Mouse (Mus musculus) ES-E14 (cell line): ENCODE measurements around the gene Fli1. TPM values are rescaled to one million over a fixed set of nuclear protein-coding genes. Genes with fewer than 3 reads are reported as not detected.

Experiments used
- DNase-seq: peaks from one replicate; pipeline ENCODE4 v3.0.0-alpha.2; 2013; ENCODE audit warnings: low read depth, low spot score
- H3K27ac ChIP-seq: 2 replicates; pipeline ENCODE4 v1.5.1; 2012; ENCODE audit warnings: low read depth, mild to moderate bottlenecking, low read length, moderate library complexity, mixed read lengths; ENCODE audit not compliant: poor library complexity, insufficient read depth, severe bottlenecking
- H3K36me3 ChIP-seq: 2 replicates; pipeline ENCODE4 v1.6.1; 2012; ENCODE audit warnings: mild to moderate bottlenecking, low read length, moderate library complexity, mixed read lengths; ENCODE audit not compliant: control insufficient read depth, poor library complexity, insufficient read depth, severe bottlenecking
- H3K4me1 ChIP-seq, 2 experiments: fragments of 150-350 bp in 1 of 2; sonication (generic) in 1 of 2; 2 replicates each; pipeline ENCODE4 v1.6.1; 2012; ENCODE audit warnings: low read length in 2 of 2, mild to moderate bottlenecking in 1 of 2, mixed read lengths in 1 of 2; ENCODE audit not compliant: control insufficient read depth in 2 of 2, insufficient read depth in 2 of 2, poor library complexity in 1 of 2
- H3K4me3 ChIP-seq, 2 experiments: fragments of 150-350 bp in 1 of 2; sonication (generic) in 1 of 2; 2 replicates each; pipeline ENCODE4 v1.5.1; 2012; ENCODE audit warnings: low read length in 2 of 2, low read depth in 1 of 2, mild to moderate bottlenecking in 1 of 2, mixed read lengths in 1 of 2; ENCODE audit not compliant: insufficient read depth in 1 of 2, poor library complexity in 1 of 2, severe bottlenecking in 1 of 2
- H3K9ac ChIP-seq: 2 replicates; pipeline ENCODE4 v1.6.1; 2012; ENCODE audit warnings: low read depth, mild to moderate bottlenecking, low read length, mixed read lengths; ENCODE audit not compliant: poor library complexity, insufficient read depth, severe bottlenecking
- H3K9me3 ChIP-seq: fragments of 150-350 bp; sonication (generic); 2 replicates; pipeline ENCODE4 v1.6.1; 2012; ENCODE audit warnings: low read depth, mild to moderate bottlenecking, low read length; ENCODE audit not compliant: control insufficient read depth, insufficient read depth
- CHD2 ChIP-seq: IDR thresholded peaks from 2 replicates; pipeline ENCODE4 v1.6.1; 2014; ENCODE audit warnings: mild to moderate bottlenecking, low read depth, low read length, inconsistent platforms
- HCFC1 ChIP-seq: IDR thresholded peaks from 2 replicates; pipeline ENCODE4 v1.6.1; 2012; ENCODE audit warnings: low read length, inconsistent platforms, borderline replicate concordance; ENCODE audit not compliant: insufficient read depth
- MAFK ChIP-seq: IDR thresholded peaks from 2 replicates; pipeline ENCODE4 v1.6.1; 2014; ENCODE audit warnings: mild to moderate bottlenecking, low read depth, low read length, inconsistent platforms; ENCODE audit not compliant: insufficient read depth
- ZC3H11A ChIP-seq: IDR thresholded peaks from 2 replicates; pipeline ENCODE4 v1.6.1; 2012; ENCODE audit warnings: low read depth, mild to moderate bottlenecking, inconsistent platforms, low read length, borderline replicate concordance
- ZNF384 ChIP-seq: IDR thresholded peaks from 2 replicates; pipeline ENCODE4 v1.6.1; 2012; ENCODE audit warnings: low read depth, low read length, inconsistent platforms
- in situ Hi-C, 2 experiments: fragments of 600-800 bp; cut with MboI; formaldehyde crosslinking; loops; one replicate each; pipeline ENCODE4 v1.15.1; 2025; ENCODE audit warnings: low sequenced_read_pairs in 2 of 2, inconsistent platforms in 1 of 2; ENCODE audit not compliant: unreplicated experiment in 2 of 2
- total RNA-seq: library from RNA; depleted of rRNA; stranded (reverse); fragments of 300-350 nt; gene quantifications from 2 replicates; pipeline ENCODE4 v1.2.3, GENCODE M21; 2012

Fli1 gene
- total RNA-seq, 1 experiment, result 0.40 TPM

DNA sequence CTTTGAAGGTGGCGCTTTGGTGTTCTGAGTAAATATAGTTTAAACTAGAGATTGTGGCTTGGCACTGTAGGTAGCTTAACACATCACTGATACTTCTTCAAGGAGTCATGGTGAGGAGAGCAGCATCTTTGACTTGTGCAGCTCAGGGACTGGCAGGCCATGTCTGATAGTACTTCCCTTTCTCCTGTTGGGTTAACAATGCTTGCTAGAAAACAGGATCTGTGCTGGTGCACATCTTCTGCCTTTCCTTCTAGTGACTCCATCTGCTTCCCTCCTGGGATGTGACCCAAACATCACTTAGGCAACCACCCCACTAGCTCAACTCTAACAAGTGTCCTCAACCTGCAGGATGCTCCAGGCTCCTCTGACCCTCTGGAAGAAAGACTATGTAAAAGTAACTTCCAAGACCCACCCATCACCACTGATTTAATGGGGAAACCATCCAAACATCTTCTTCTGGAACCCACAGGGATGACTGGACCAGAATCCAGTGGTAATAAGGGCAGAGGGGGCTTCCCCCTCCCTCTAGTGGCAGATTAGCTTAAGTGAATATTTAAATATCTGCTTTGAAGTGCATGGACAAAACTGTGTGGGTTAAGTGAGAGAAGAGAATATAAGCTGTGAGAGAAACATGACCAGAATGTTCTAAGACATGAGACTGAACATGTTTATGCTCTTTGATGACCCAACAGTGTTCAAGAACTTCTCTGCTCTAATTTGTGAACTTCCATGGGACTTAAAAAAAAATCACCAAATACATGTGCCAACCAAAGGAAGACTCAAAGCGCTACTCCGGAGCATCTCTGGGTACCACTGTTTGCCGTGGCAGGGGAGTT, 48.9 kb downstream of the Fli1 start:
- no peak for TF ChIP-seq ZC3H11A
- no peak for TF ChIP-seq HCFC1
- no peak for TF ChIP-seq ZNF384
- no peak for TF ChIP-seq MAFK
- no peak for TF ChIP-seq CHD2
- Histone ChIP-seq H3K4me1 (no peaks in the 10 kb centered on the region), H3K9ac (no peak overlapping the region), H3K27ac (no peak overlapping the region), H3K9me3 (no peaks in the 10 kb centered on the region), H3K36me3 (no peaks in the 10 kb centered on the region), H3K4me3 (no peak overlapping the region)
- in situ Hi-C loops, result no loop called here
- DNase-seq, result no peak

DNA sequence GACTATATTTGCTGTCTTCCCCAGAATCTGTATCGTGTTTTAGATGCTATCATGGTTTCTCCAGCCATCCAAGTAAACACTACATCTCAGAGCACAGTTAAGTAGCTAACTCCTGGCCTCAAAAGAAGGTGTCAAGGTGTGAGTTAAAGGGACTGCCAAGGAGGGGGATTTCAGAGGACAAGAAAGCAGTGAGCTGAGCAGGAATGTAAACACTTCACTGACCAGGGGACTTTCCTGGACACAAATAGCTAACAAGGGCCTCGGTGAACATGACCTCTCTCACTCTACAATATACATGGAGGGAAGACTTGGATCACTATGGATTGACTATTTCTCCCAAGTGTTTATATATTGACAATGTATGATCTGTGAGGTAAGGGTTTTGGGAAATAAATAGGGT, 49.9 kb downstream of the Fli1 start:
- Histone ChIP-seq H3K36me3 (no peaks in the 10 kb centered on the region), H3K4me1 (no peaks in the 10 kb centered on the region), H3K9me3 (no peaks in the 10 kb centered on the region), H3K27ac (no peak overlapping the region), H3K9ac (no peak overlapping the region), H3K4me3 (no peak overlapping the region)
- TF ChIP-seq CHD2 (no peak), ZNF384 (no peak), MAFK (no peak), HCFC1 (no peak), ZC3H11A (no peak)
- no peak for DNase-seq
- in situ Hi-C loops, result no loop called here

- TF ChIP-seq ZC3H11A, result no peak
- no peak for TF ChIP-seq CHD2
- TF ChIP-seq HCFC1, result no peak
- TF ChIP-seq MAFK, result no peak
- no peak for TF ChIP-seq ZNF384
- H3K27ac ChIP-seq, result no peak overlapping the region
- no peaks in the 10 kb centered on the region for H3K9me3 ChIP-seq
- no peaks in the 10 kb centered on the region for H3K4me1 ChIP-seq
- no peak overlapping the region for H3K9ac ChIP-seq
- DNase-seq, result no peak
- H3K4me3 ChIP-seq, result no peak overlapping the region
- H3K36me3 ChIP-seq, result no peaks in the 10 kb centered on the region
- in situ Hi-C loops, result no loop called here
These were observed 51.2 kb downstream of the Fli1 start for GRCm38 (mm10) chr9:32491484-32491883.

GRCm38 (mm10) chr9:32489794-32490358, 52.8 kb downstream of the Fli1 start:
- no peaks in the 10 kb centered on the region for H3K9me3 ChIP-seq
- no peak overlapping the region for H3K27ac ChIP-seq
- in situ Hi-C loops, result no loop called here
- no peaks in the 10 kb centered on the region for H3K4me1 ChIP-seq
- no peak for TF ChIP-seq MAFK
- TF ChIP-seq CHD2, result no peak
- TF ChIP-seq HCFC1, result no peak
- no peak for TF ChIP-seq ZC3H11A
- no peak for TF ChIP-seq ZNF384
- H3K4me3 ChIP-seq, result no peak overlapping the region
- H3K36me3 ChIP-seq, result no peaks in the 10 kb centered on the region
- no peak overlapping the region for H3K9ac ChIP-seq
- DNase-seq, result no peak
